Mouse (Mus musculus) hindbrain, embryonic 15.5 days (tissue): ENCODE measurements around the gene Vmn1r138. TPM values are rescaled to one million over a fixed set of nuclear protein-coding genes. Genes with fewer than 3 reads are reported as not detected.
"Not testable (repeated sequence)": the region's sequence is repeated elsewhere in the genome, so short reads cannot be mapped to it uniquely, and the experiment has no call there.

Source experiments
- ATAC-seq: fragments of 200-750 bp; cut with Nextera tagmentation; 2 replicates; pipeline ENCODE4 v1.8.0; 2017; ENCODE audit warnings: low read depth, moderate number of reproducible peaks, moderate TSS enrichment; ENCODE audit not compliant: low FRiP score
- H3K27ac ChIP-seq: fragments of 300-500 bp; sonication (generic); replicated peaks from 2 replicates; pipeline ENCODE4 v1.5.1; 2015; ENCODE audit warnings: mild to moderate bottlenecking, inconsistent platforms
- H3K27me3 ChIP-seq: fragments of 300-500 bp; sonication (generic); 2 replicates; pipeline ENCODE4 v1.6.1; 2015; ENCODE audit warnings: control low read depth, inconsistent platforms
- H3K36me3 ChIP-seq: fragments of 300-500 bp; sonication (generic); 2 replicates; pipeline ENCODE4 v1.6.1; 2015; ENCODE audit warnings: control low read depth, inconsistent platforms
- H3K4me1 ChIP-seq: fragments of 300-500 bp; sonication (generic); replicated peaks from 2 replicates; pipeline ENCODE4 v1.6.1; 2015; ENCODE audit warnings: control low read depth, inconsistent platforms
- H3K4me2 ChIP-seq: fragments of 300-500 bp; sonication (generic); 2 replicates; pipeline ENCODE4 v1.6.1; 2015; ENCODE audit warnings: moderate library complexity, mild to moderate bottlenecking, inconsistent platforms
- H3K4me3 ChIP-seq: fragments of 300-500 bp; sonication (generic); 2 replicates; pipeline ENCODE4 v1.5.1; 2015; ENCODE audit warnings: mild to moderate bottlenecking, inconsistent platforms
- H3K9ac ChIP-seq: fragments of 300-500 bp; sonication (generic); 2 replicates; pipeline ENCODE4 v1.6.1; 2015; ENCODE audit warnings: inconsistent platforms
- H3K9me3 ChIP-seq: fragments of 300-500 bp; sonication (generic); 2 replicates; pipeline ENCODE4 v1.6.1; 2016; ENCODE audit warnings: control low read depth, inconsistent platforms
- WGBS: fragments of 180-500 bp; shearing (Covaris S2); methylation state at CpG from one replicate; pipeline ENCODE4 v1.1.7; 2015; 5-methylcytosine and 5-hydroxymethylcytosine counted together
- polyA plus RNA-seq: library from polyadenylated mRNA; unstranded; fragments of >200 nt; fragmentation: Nextera tagmentation; extraction: Ambion mirVana; gene quantifications from 2 replicates; pipeline ENCODE4 v1.2.1, GENCODE M21; 2015

Gene Vmn1r138
- not detected in 2 replicates for polyA plus RNA-seq

- not testable (repeated sequence) for H3K27ac ChIP-seq, H3K4me1 ChIP-seq, ATAC-seq, H3K9ac ChIP-seq, H3K4me2 ChIP-seq, H3K9me3 ChIP-seq, H3K27me3 ChIP-seq, H3K36me3 ChIP-seq, H3K4me3 ChIP-seq
- no CpG with 5 or more reads among the region's 2 CpGs for WGBS
Measured at GRCm38 (mm10) chr7:22028797-22029196, at the start of gene Vmn1r138. Gene Vmn1r138, minus strand, starts transcription at chr7:22028897.

GRCm38 (mm10) chr7:22068757-22069156 is 40.1 kb upstream of the Vmn1r138 start, which contains the start of gene Vmn1r139:
Gene Vmn1r139, plus strand, starts transcription at chr7:22069057.
- H3K27me3 ChIP-seq, ATAC-seq, H3K9me3 ChIP-seq, H3K9ac ChIP-seq, H3K36me3 ChIP-seq, H3K27ac ChIP-seq, H3K4me1 ChIP-seq, H3K4me3 ChIP-seq, H3K4me2 ChIP-seq: not testable (repeated sequence)
- WGBS, result no CpG with 5 or more reads among the region's 7 CpGs

- H3K4me1 ChIP-seq, ATAC-seq, H3K4me2 ChIP-seq, H3K9me3 ChIP-seq, H3K36me3 ChIP-seq, H3K27ac ChIP-seq, H3K9ac ChIP-seq, H3K27me3 ChIP-seq, H3K4me3 ChIP-seq: not testable (repeated sequence)
- WGBS, result no CpG with 5 or more reads among the region's 1 CpGs
Measured at GRCm38 (mm10) chr7:22056205-22056604, 27.5 kb upstream of the Vmn1r138 start, which contains the start of gene Gm6176. Gene Gm6176, minus strand, starts transcription at chr7:22056305.

GRCm38 (mm10) chr7:21994287-21994686 is 34.4 kb downstream of the Vmn1r138 start, which contains the start of gene Vmn1r137:
Gene Vmn1r137, plus strand, starts transcription at chr7:21994587.
- H3K4me1 ChIP-seq, H3K27ac ChIP-seq, H3K4me3 ChIP-seq, ATAC-seq, H3K27me3 ChIP-seq, H3K36me3 ChIP-seq, H3K9me3 ChIP-seq, H3K9ac ChIP-seq, H3K4me2 ChIP-seq: not testable (repeated sequence)
- WGBS, result no CpG with 5 or more reads among the region's 3 CpGs

Other genes with a start within 250 kb of the Vmn1r138 start
- gene Gm4177, start 232.2 kb downstream of the Vmn1r138 start, polyA plus RNA-seq, result not detected in 2 replicates
- not detected in 2 replicates for gene Vmn1r135, start 196.5 kb downstream of the Vmn1r138 start, polyA plus RNA-seq
- gene Gm5725, start 184.6 kb downstream of the Vmn1r138 start, polyA plus RNA-seq, result not detected in 2 replicates
- gene Gm5891, start 107.6 kb downstream of the Vmn1r138 start, polyA plus RNA-seq, result not detected in 2 replicates
- not detected in 2 replicates for gene Vmn1r137, start 34.3 kb downstream of the Vmn1r138 start, polyA plus RNA-seq
- gene Gm6176, start 27.4 kb upstream of the Vmn1r138 start, polyA plus RNA-seq, result not detected in 2 replicates
- not detected in 2 replicates for gene Vmn1r139, start 40.2 kb upstream of the Vmn1r138 start, polyA plus RNA-seq
- not detected in 2 replicates for gene Gm16451, start 89.3 kb upstream of the Vmn1r138 start, polyA plus RNA-seq
- not detected in 2 replicates for gene Gm10666, start 105.8 kb upstream of the Vmn1r138 start, polyA plus RNA-seq
- not detected in 2 replicates for gene Vmn1r142, start 135.1 kb upstream of the Vmn1r138 start, polyA plus RNA-seq
- gene Vmn1r143, start 160.5 kb upstream of the Vmn1r138 start, polyA plus RNA-seq, result not detected in 2 replicates
- not detected in 2 replicates for gene Gm8653, start 172.4 kb upstream of the Vmn1r138 start, polyA plus RNA-seq
- gene Gm8453, start 200.6 kb upstream of the Vmn1r138 start, polyA plus RNA-seq, result not detected in 2 replicates